Mouse (Mus musculus) heart, postnatal 0 days (tissue): Measurements from ENCODE around the gene Smad3.

Source experiments
- CTCF ChIP-seq: IDR thresholded peaks from 2 replicates; pipeline ENCODE4 v1.5.1; 2016; ENCODE audit warnings: antibody characterized with exemption, control low read depth, low read depth
- EP300 ChIP-seq: IDR thresholded peaks from 2 replicates; pipeline ENCODE4 v1.6.1; 2016; ENCODE audit warnings: antibody characterized with exemption, low read depth

DNA sequence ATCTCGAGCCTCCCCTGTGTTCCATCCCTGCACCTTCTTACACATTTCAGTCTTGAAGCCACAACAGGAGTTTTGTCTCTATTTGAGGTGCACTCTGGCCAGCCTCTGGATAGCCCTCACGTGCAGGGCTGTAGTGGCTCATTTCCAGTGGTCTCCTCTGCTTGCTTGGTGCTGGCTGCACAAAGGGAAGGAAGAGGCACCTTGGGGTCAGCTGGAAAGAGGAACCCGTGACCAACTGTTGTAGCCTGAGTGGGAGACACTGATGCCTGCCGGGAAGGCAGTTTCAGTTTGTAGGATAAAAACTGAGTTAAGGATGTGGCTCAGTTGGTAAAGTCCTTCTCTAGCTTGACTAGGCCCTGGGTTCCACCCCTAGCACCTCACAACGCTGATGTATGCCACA is 145.8 kb downstream of the Smad3 start:
- TF ChIP-seq EP300 (no peak), CTCF (no peak)
